Mouse (Mus musculus): ENCODE measurements around the gene Itga9. TPM values are rescaled to one million over a fixed set of nuclear protein-coding genes. Genes with fewer than 3 reads are reported as not detected.

Itga9 gene
- polyA plus RNA-seq, 1 experiment from 2014 or later: 10.3 TPM

DNA sequence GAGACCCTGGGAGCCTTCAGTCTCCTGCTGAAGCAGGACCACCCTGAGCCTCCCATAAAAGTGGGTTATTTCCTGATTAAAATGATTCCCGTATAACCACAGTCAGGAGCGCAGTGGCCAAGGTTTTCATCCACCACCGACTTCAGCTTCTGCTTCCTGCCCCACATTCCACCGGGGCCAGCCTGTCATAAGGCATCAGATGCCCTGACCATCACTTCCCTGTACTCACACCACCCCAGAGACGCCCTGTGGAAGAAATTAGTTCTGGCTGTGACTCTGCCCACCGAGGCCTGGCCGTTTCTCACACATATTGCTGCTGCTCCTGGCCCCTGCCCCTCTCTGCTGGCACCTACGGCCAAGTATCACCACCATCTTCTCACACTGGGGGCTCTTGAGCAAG, 261.4 kb downstream of the Itga9 start:
- Histone ChIP-seq H3K9ac (replicated peaks; ENCODE audit: low read length) (no peak overlapping the region), H3K27me3 (ENCODE audit: control insufficient read depth, insufficient read depth, low read length) (no peaks in the 10 kb centered on the region)
- 72% methylated on average over 8 of the region's 8 CpGs for WGBS

DNA sequence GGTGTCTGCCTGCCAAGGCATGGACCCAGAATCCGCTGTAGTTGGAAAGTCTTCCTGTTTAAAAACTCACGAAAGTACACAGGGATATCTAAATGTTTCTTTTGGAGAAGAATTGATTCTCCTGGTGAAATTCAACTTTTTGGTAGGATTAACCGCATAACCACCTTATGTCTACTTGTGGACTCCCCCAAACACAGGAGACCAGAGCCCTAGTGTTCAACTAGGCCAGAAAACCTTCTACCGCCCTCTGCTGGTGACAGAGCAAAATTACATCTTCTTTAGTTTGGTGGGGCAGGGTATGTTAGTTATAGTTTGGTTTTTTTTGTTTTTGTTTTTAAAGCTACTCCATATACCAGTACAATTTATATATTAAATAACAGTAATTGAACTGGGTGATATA, 264.6 kb downstream of the Itga9 start:
- Histone ChIP-seq H3K27ac (replicated peaks; ENCODE audit: low read depth, low read length) (no peak overlapping the region), H3K4me3 (ENCODE audit: low read depth, low read length) (no peak overlapping the region), H3K27me3 (ENCODE audit: control insufficient read depth, insufficient read depth, low read length) (no peaks in the 10 kb centered on the region), H3K9ac (replicated peaks; ENCODE audit: low read length) (no peak overlapping the region), H3K9me3 (replicated peaks; ENCODE audit: control insufficient read depth, low read length) (no peaks in the 10 kb centered on the region), H3K36me3 (replicated peaks; ENCODE audit: control insufficient read depth, insufficient read depth, low read depth, low read length) (no peaks in the 10 kb centered on the region), H3K4me1 (ENCODE audit: control insufficient read depth, insufficient read depth, low read length) (no peaks in the 10 kb centered on the region; the same call in 1 of the 2 replicates), H3K4me2 (ENCODE audit: low read depth, low read length) (no peak overlapping the region)
- peak; percentile 75 for DNase-seq (ENCODE audit: low spot score)
- WGBS: 54% methylated on average over 4 of the region's 4 CpGs
- ATAC-seq (replicated peaks; ENCODE audit: insufficient number of reproducible peaks, low FRiP score, low TSS enrichment, low read depth): no peak

More for the DNA sequence above, 261.4 kb downstream of the Itga9 start:
- Histone ChIP-seq H3K27ac (replicated peaks; ENCODE audit: low read depth, low read length) (no peak overlapping the region), H3K36me3 (replicated peaks; ENCODE audit: control insufficient read depth, insufficient read depth, low read depth, low read length) (no peaks in the 10 kb centered on the region), H3K9me3 (replicated peaks; ENCODE audit: control insufficient read depth, low read length) (no peaks in the 10 kb centered on the region), H3K4me3 (ENCODE audit: low read depth, low read length) (no peak overlapping the region), H3K4me2 (ENCODE audit: low read depth, low read length) (no peak overlapping the region), H3K4me1 (ENCODE audit: control insufficient read depth, insufficient read depth, low read length) (no peaks in the 10 kb centered on the region)
- DNase-seq (ENCODE audit: low spot score): no peak
- no peak for ATAC-seq (replicated peaks; ENCODE audit: insufficient number of reproducible peaks, low FRiP score, low TSS enrichment, low read depth)

GRCm38 (mm10) chr9:118873031-118873430, 266.5 kb downstream of the Itga9 start:
- Histone ChIP-seq H3K4me3 (ENCODE audit: low read depth, low read length) (no peak overlapping the region), H3K27ac (replicated peaks; ENCODE audit: low read depth, low read length) (no peak overlapping the region), H3K4me2 (ENCODE audit: low read depth, low read length) (no peak overlapping the region), H3K36me3 (replicated peaks; ENCODE audit: control insufficient read depth, insufficient read depth, low read depth, low read length) (no peaks in the 10 kb centered on the region), H3K27me3 (ENCODE audit: control insufficient read depth, insufficient read depth, low read length) (no peaks in the 10 kb centered on the region), H3K4me1 (ENCODE audit: control insufficient read depth, insufficient read depth, low read length) (no peaks in the 10 kb centered on the region; the same call in 1 of the 2 replicates), H3K9me3 (replicated peaks; ENCODE audit: control insufficient read depth, low read length) (no peaks in the 10 kb centered on the region), H3K9ac (replicated peaks; ENCODE audit: low read length) (no peak overlapping the region)
- DNase-seq (ENCODE audit: low spot score) (peak; percentile 24), ATAC-seq (replicated peaks; ENCODE audit: insufficient number of reproducible peaks, low FRiP score, low TSS enrichment, low read depth) (0 out of 2 replicates have a peak, but pooled peaks have one; percentile 17)
- WGBS: 69% methylated on average over 12 of the region's 12 CpGs

DNA sequence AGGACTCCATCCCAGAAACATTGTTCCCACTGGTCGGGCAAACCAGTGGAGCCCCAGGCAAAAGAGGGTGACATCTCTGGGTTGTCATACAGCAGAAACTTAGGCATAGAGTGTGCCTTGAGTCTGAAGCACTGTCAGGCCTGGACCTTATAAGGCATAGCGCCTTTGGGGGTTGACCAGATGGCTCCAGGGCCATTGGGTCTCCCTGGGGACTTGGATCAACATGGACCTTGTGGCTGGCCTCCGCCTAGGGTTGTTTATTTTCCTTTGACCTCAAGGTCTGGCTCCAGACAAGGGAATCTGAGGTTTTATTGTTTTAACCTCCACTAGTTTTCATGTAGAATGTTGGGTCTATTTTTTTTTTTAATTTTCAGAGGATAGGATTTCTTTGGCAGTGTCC, 267.1 kb downstream of the Itga9 start:
- 51% methylated on average over 3 of the region's 3 CpGs for WGBS
- Histone ChIP-seq H3K9ac (replicated peaks; ENCODE audit: low read length) (no peak overlapping the region), H3K27me3 (ENCODE audit: control insufficient read depth, insufficient read depth, low read length) (no peaks in the 10 kb centered on the region), H3K27ac (replicated peaks; ENCODE audit: low read depth, low read length) (no peak overlapping the region), H3K4me3 (ENCODE audit: low read depth, low read length) (no peak overlapping the region), H3K9me3 (replicated peaks; ENCODE audit: control insufficient read depth, low read length) (no peaks in the 10 kb centered on the region), H3K4me2 (ENCODE audit: low read depth, low read length) (no peak overlapping the region), H3K36me3 (replicated peaks; ENCODE audit: control insufficient read depth, insufficient read depth, low read depth, low read length) (no peaks in the 10 kb centered on the region), H3K4me1 (ENCODE audit: control insufficient read depth, insufficient read depth, low read length) (no peaks in the 10 kb centered on the region; the same call in 1 of the 2 replicates)
- ATAC-seq (replicated peaks; ENCODE audit: insufficient number of reproducible peaks, low FRiP score, low TSS enrichment, low read depth): no peak
- DNase-seq (ENCODE audit: low spot score): no peak

DNA sequence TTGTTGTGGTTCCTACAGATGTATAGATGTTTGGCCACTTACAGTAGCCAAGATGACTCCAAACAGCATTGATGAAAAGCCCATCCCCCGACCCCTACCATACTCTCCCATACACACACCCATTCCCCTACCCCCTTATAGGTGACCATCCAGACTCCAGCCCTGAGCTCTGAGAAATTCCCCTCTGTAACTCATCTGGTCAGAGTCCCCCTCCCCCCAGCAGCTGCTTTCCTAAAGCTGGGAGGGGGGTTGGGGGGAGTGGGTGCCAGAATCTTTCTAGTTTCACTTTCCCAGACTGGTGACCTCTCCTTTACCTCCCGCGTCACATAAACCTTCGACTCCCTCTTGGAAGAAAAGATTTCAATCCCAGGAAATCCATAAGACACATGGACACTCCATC, 269.2 kb downstream of the Itga9 start:
- Histone ChIP-seq H3K9ac (replicated peaks; ENCODE audit: low read length) (no peak overlapping the region), H3K9me3 (replicated peaks; ENCODE audit: control insufficient read depth, low read length) (no peaks in the 10 kb centered on the region), H3K4me2 (ENCODE audit: low read depth, low read length) (no peak overlapping the region), H3K4me1 (ENCODE audit: control insufficient read depth, insufficient read depth, low read length) (no peaks in the 10 kb centered on the region; the same call in 1 of the 2 replicates), H3K27me3 (ENCODE audit: control insufficient read depth, insufficient read depth, low read length) (no peaks in the 10 kb centered on the region), H3K4me3 (ENCODE audit: low read depth, low read length) (no peak overlapping the region), H3K36me3 (replicated peaks; ENCODE audit: control insufficient read depth, insufficient read depth, low read depth, low read length) (no peaks in the 10 kb centered on the region), H3K27ac (replicated peaks; ENCODE audit: low read depth, low read length) (no peak overlapping the region)
- DNase-seq (ENCODE audit: low spot score): peak; percentile 55
- WGBS: 54% methylated on average over 4 of the region's 4 CpGs
- ATAC-seq (replicated peaks; ENCODE audit: insufficient number of reproducible peaks, low FRiP score, low TSS enrichment, low read depth): no peak

DNA sequence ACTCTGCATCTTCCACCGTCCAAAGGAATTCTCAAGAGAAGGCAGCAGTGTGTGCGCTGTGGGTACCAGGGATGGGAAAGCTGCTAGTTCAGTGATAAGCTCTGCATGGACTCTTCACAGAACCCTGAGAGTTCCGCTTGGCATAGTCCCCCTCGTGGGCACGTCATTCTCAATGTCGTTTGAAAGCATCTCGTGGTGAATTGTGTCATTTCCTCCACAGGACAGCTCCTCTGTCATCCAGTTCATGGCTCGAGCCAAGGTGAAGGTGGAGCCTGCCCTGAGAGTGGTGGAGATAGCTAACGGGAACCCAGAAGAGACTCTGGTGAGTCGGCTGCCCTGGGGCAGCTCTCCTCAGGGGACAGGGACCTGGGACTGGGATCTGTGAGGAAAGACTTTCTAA, 270.4 kb downstream of the Itga9 start:
- Histone ChIP-seq H3K4me3 (ENCODE audit: low read depth, low read length) (no peak overlapping the region), H3K4me1 (ENCODE audit: control insufficient read depth, insufficient read depth, low read length) (no peaks in the 10 kb centered on the region; the same call in 1 of the 2 replicates), H3K9ac (replicated peaks; ENCODE audit: low read length) (no peak overlapping the region), H3K36me3 (replicated peaks; ENCODE audit: control insufficient read depth, insufficient read depth, low read depth, low read length) (no peaks in the 10 kb centered on the region), H3K27me3 (ENCODE audit: control insufficient read depth, insufficient read depth, low read length) (no peaks in the 10 kb centered on the region), H3K9me3 (replicated peaks; ENCODE audit: control insufficient read depth, low read length) (no peaks in the 10 kb centered on the region), H3K27ac (replicated peaks; ENCODE audit: low read depth, low read length) (no peak overlapping the region), H3K4me2 (ENCODE audit: low read depth, low read length) (no peak overlapping the region)
- ATAC-seq (replicated peaks; ENCODE audit: insufficient number of reproducible peaks, low FRiP score, low TSS enrichment, low read depth): no peak
- no peak for DNase-seq (ENCODE audit: low spot score)
- 80% methylated on average over 10 of the region's 10 CpGs for WGBS

- H3K27ac ChIP-seq (replicated peaks; ENCODE audit: low read depth, low read length): no peak overlapping the region
- H3K27me3 ChIP-seq (ENCODE audit: control insufficient read depth, insufficient read depth, low read length): no peaks in the 10 kb centered on the region
- no peaks in the 10 kb centered on the region for H3K36me3 ChIP-seq (replicated peaks; ENCODE audit: control insufficient read depth, insufficient read depth, low read depth, low read length)
- 83% methylated on average over 7 of the region's 7 CpGs for WGBS
- no peak overlapping the region for H3K9ac ChIP-seq (replicated peaks; ENCODE audit: low read length)
- ATAC-seq (replicated peaks; ENCODE audit: insufficient number of reproducible peaks, low FRiP score, low TSS enrichment, low read depth) (no peak), DNase-seq (ENCODE audit: low spot score) (no peak)
- H3K4me3 ChIP-seq (ENCODE audit: low read depth, low read length): no peak overlapping the region
- H3K4me2 ChIP-seq (ENCODE audit: low read depth, low read length): no peak overlapping the region
- H3K9me3 ChIP-seq (replicated peaks; ENCODE audit: control insufficient read depth, low read length): no peaks in the 10 kb centered on the region
- H3K4me1 ChIP-seq (ENCODE audit: control insufficient read depth, insufficient read depth, low read length): no peaks in the 10 kb centered on the region; the same call in 1 of the 2 replicates
Observed at GRCm38 (mm10) chr9:118877365-118878008, 271.0 kb downstream of the Itga9 start.

GRCm38 (mm10) chr9:118878596-118878995, 272.1 kb downstream of the Itga9 start:
- H3K9me3 ChIP-seq (replicated peaks; ENCODE audit: control insufficient read depth, low read length): no peaks in the 10 kb centered on the region
- H3K27ac ChIP-seq (replicated peaks; ENCODE audit: low read depth, low read length): no peak overlapping the region
- no peaks in the 10 kb centered on the region for H3K36me3 ChIP-seq (replicated peaks; ENCODE audit: control insufficient read depth, insufficient read depth, low read depth, low read length)
- DNase-seq (ENCODE audit: low spot score) (no peak), ATAC-seq (replicated peaks; ENCODE audit: insufficient number of reproducible peaks, low FRiP score, low TSS enrichment, low read depth) (no peak)
- no peak overlapping the region for H3K9ac ChIP-seq (replicated peaks; ENCODE audit: low read length)
- H3K4me3 ChIP-seq (ENCODE audit: low read depth, low read length): no peak overlapping the region
- WGBS: 90% methylated on average over 11 of the region's 11 CpGs
- no peaks in the 10 kb centered on the region for H3K27me3 ChIP-seq (ENCODE audit: control insufficient read depth, insufficient read depth, low read length)
- no peak overlapping the region for H3K4me2 ChIP-seq (ENCODE audit: low read depth, low read length)
- no peaks in the 10 kb centered on the region; the same call in 1 of the 2 replicates for H3K4me1 ChIP-seq (ENCODE audit: control insufficient read depth, insufficient read depth, low read length)
